Mouse (Mus musculus) liver, embryonic 14.5 days (tissue): Measurements from ENCODE around the gene Pwwp2b.

Source experiments
- CTCF ChIP-seq: IDR thresholded peaks from 2 replicates; pipeline ENCODE4 v1.5.1; 2016; ENCODE audit warnings: antibody characterized with exemption, low read depth, control low read depth
- EP300 ChIP-seq: IDR thresholded peaks from 2 replicates; pipeline ENCODE4 v1.6.1; 2016; ENCODE audit warnings: antibody characterized with exemption, low read depth

DNA sequence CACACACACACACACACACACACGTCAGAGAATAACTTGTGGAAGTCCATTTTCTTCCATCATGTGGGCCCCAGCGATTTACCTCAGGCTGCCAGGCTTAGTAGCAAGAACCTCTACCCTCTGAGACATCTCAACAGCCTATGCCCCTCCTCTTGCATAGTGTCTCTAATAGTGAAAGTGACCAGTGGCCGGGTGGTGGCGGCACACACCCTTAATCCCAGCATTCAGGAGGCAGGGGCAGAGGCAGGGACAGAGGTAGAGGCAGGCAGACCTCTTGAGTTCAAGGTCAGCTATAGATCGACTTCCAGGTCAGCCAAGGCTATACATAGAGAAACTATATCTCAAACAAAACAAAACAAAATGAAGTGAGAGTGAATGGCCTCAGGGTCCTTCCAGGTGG lies 56.0 kb downstream of the Pwwp2b start:
- TF ChIP-seq CTCF (peak; percentile 30), EP300 (no peak)
